Mouse (Mus musculus): ENCODE results near the gene Cryba4. TPM values are rescaled to one million over a fixed set of nuclear protein-coding genes. Genes with fewer than 3 reads are reported as not detected.

Cryba4 gene
- polyA plus RNA-seq, 1 experiment from 2014 or later, result 1.3 TPM

- H3K4me2 ChIP-seq (ENCODE audit: low read depth), result no peak overlapping the region
- H3K4me1 ChIP-seq (ENCODE audit: control insufficient read depth, insufficient read depth, low read length), result no peaks in the 10 kb centered on the region
- no peaks in the 10 kb centered on the region for H3K36me3 ChIP-seq (ENCODE audit: control insufficient read depth, insufficient read depth, low read length)
- 83% methylated on average over 9 of the region's 9 CpGs for WGBS
- no peak for DNase-seq (ENCODE audit: low spot score)
- no peak overlapping the region for H3K27ac ChIP-seq (ENCODE audit: low read depth, low read length)
- H3K9ac ChIP-seq (ENCODE audit: low read length), result no peak overlapping the region
- H3K27me3 ChIP-seq (ENCODE audit: control insufficient read depth, insufficient read depth, low read length), result no peaks in the 10 kb centered on the region
- H3K4me3 ChIP-seq (ENCODE audit: low read depth, low read length), result no peak overlapping the region
- H3K9me3 ChIP-seq (ENCODE audit: control insufficient read depth, low read length), result no peaks in the 10 kb centered on the region
- no peak for ATAC-seq (ENCODE audit: insufficient read depth, low FRiP score, low TSS enrichment)
These were observed 36.1 kb upstream of the Cryba4 start for GRCm38 (mm10) chr5:112288193-112289141.

GRCm38 (mm10) chr5:112287652-112288051 lies 35.3 kb upstream of the Cryba4 start:
- Histone ChIP-seq H3K36me3 (ENCODE audit: control insufficient read depth, insufficient read depth, low read length) (no peaks in the 10 kb centered on the region), H3K9ac (ENCODE audit: low read length) (no peak overlapping the region), H3K27ac (ENCODE audit: low read depth, low read length) (no peak overlapping the region), H3K4me2 (ENCODE audit: low read depth) (no peak overlapping the region), H3K4me3 (ENCODE audit: low read depth, low read length) (no peak overlapping the region), H3K9me3 (ENCODE audit: control insufficient read depth, low read length) (no peaks in the 10 kb centered on the region), H3K4me1 (ENCODE audit: control insufficient read depth, insufficient read depth, low read length) (no peaks in the 10 kb centered on the region), H3K27me3 (ENCODE audit: control insufficient read depth, insufficient read depth, low read length) (no peaks in the 10 kb centered on the region)
- WGBS, result 96% methylated on average over 2 of the region's 2 CpGs
- ATAC-seq (ENCODE audit: insufficient read depth, low FRiP score, low TSS enrichment), result no peak
- DNase-seq (ENCODE audit: low spot score), result no peak

GRCm38 (mm10) chr5:112286984-112287641 lies 34.8 kb upstream of the Cryba4 start:
- H3K4me2 ChIP-seq (ENCODE audit: low read depth), result no peak overlapping the region
- no peak overlapping the region for H3K9ac ChIP-seq (ENCODE audit: low read length)
- WGBS, result 85% methylated on average over 11 of the region's 11 CpGs
- DNase-seq (ENCODE audit: low spot score), result no peak
- H3K4me1 ChIP-seq (ENCODE audit: control insufficient read depth, insufficient read depth, low read length), result no peaks in the 10 kb centered on the region
- no peaks in the 10 kb centered on the region for H3K36me3 ChIP-seq (ENCODE audit: control insufficient read depth, insufficient read depth, low read length)
- H3K27me3 ChIP-seq (ENCODE audit: control insufficient read depth, insufficient read depth, low read length), result no peaks in the 10 kb centered on the region
- no peaks in the 10 kb centered on the region for H3K9me3 ChIP-seq (ENCODE audit: control insufficient read depth, low read length)
- no peak overlapping the region for H3K27ac ChIP-seq (ENCODE audit: low read depth, low read length)
- no peak for ATAC-seq (ENCODE audit: insufficient read depth, low FRiP score, low TSS enrichment)
- H3K4me3 ChIP-seq (ENCODE audit: low read depth, low read length), result no peak overlapping the region

- H3K27me3 ChIP-seq (ENCODE audit: control insufficient read depth, insufficient read depth, low read length), result no peaks in the 10 kb centered on the region
- WGBS, result 75% methylated on average over 2 of the region's 2 CpGs
- no peak overlapping the region for H3K4me3 ChIP-seq (ENCODE audit: low read depth, low read length)
- no peaks in the 10 kb centered on the region for H3K36me3 ChIP-seq (ENCODE audit: control insufficient read depth, insufficient read depth, low read length)
- H3K27ac ChIP-seq (ENCODE audit: low read depth, low read length), result no peak overlapping the region
- no peaks in the 10 kb centered on the region for H3K4me1 ChIP-seq (ENCODE audit: control insufficient read depth, insufficient read depth, low read length)
- H3K4me2 ChIP-seq (ENCODE audit: low read depth), result no peak overlapping the region
- no peak for ATAC-seq (ENCODE audit: insufficient read depth, low FRiP score, low TSS enrichment)
- DNase-seq (ENCODE audit: low spot score), result no peak
- H3K9me3 ChIP-seq (ENCODE audit: control insufficient read depth, low read length), result no peaks in the 10 kb centered on the region
- no peak overlapping the region for H3K9ac ChIP-seq (ENCODE audit: low read length)
These were observed 34.3 kb upstream of the Cryba4 start for GRCm38 (mm10) chr5:112286608-112286983.

GRCm38 (mm10) chr5:112285548-112286085 lies 33.3 kb upstream of the Cryba4 start:
- DNase-seq (ENCODE audit: low spot score) (no peak), ATAC-seq (ENCODE audit: insufficient read depth, low FRiP score, low TSS enrichment) (no peak)
- WGBS, result 94% methylated on average over 7 of the region's 7 CpGs
- Histone ChIP-seq H3K27me3 (ENCODE audit: control insufficient read depth, insufficient read depth, low read length) (no peaks in the 10 kb centered on the region), H3K4me3 (ENCODE audit: low read depth, low read length) (no peak overlapping the region), H3K4me1 (ENCODE audit: control insufficient read depth, insufficient read depth, low read length) (no peaks in the 10 kb centered on the region), H3K27ac (ENCODE audit: low read depth, low read length) (no peak overlapping the region), H3K9ac (ENCODE audit: low read length) (no peak overlapping the region), H3K9me3 (ENCODE audit: control insufficient read depth, low read length) (no peaks in the 10 kb centered on the region), H3K4me2 (ENCODE audit: low read depth) (no peak overlapping the region), H3K36me3 (ENCODE audit: control insufficient read depth, insufficient read depth, low read length) (no peaks in the 10 kb centered on the region)

GRCm38 (mm10) chr5:112284203-112284582 lies 31.9 kb upstream of the Cryba4 start:
- H3K9me3 ChIP-seq (ENCODE audit: control insufficient read depth, low read length), result no peaks in the 10 kb centered on the region
- ATAC-seq (ENCODE audit: insufficient read depth, low FRiP score, low TSS enrichment) (no peak), DNase-seq (ENCODE audit: low spot score) (no peak)
- 79% methylated on average over 6 of the region's 7 CpGs for WGBS
- H3K9ac ChIP-seq (ENCODE audit: low read length), result no peak overlapping the region
- H3K4me3 ChIP-seq (ENCODE audit: low read depth, low read length), result no peak overlapping the region
- no peak overlapping the region for H3K4me2 ChIP-seq (ENCODE audit: low read depth)
- no peaks in the 10 kb centered on the region for H3K27me3 ChIP-seq (ENCODE audit: control insufficient read depth, insufficient read depth, low read length)
- H3K36me3 ChIP-seq (ENCODE audit: control insufficient read depth, insufficient read depth, low read length), result no peaks in the 10 kb centered on the region
- no peaks in the 10 kb centered on the region for H3K4me1 ChIP-seq (ENCODE audit: control insufficient read depth, insufficient read depth, low read length)
- H3K27ac ChIP-seq (ENCODE audit: low read depth, low read length), result no peak overlapping the region

GRCm38 (mm10) chr5:112283543-112284202 lies 31.4 kb upstream of the Cryba4 start:
- DNase-seq (ENCODE audit: low spot score), result no peak
- Histone ChIP-seq H3K4me2 (ENCODE audit: low read depth) (no peak overlapping the region), H3K27me3 (ENCODE audit: control insufficient read depth, insufficient read depth, low read length) (no peaks in the 10 kb centered on the region), H3K27ac (ENCODE audit: low read depth, low read length) (no peak overlapping the region), H3K9ac (ENCODE audit: low read length) (no peak overlapping the region), H3K9me3 (ENCODE audit: control insufficient read depth, low read length) (no peaks in the 10 kb centered on the region), H3K36me3 (ENCODE audit: control insufficient read depth, insufficient read depth, low read length) (no peaks in the 10 kb centered on the region), H3K4me3 (ENCODE audit: low read depth, low read length) (no peak overlapping the region), H3K4me1 (ENCODE audit: control insufficient read depth, insufficient read depth, low read length) (no peaks in the 10 kb centered on the region)
- WGBS, result 78% methylated on average over 10 of the region's 10 CpGs
- no peak for ATAC-seq (ENCODE audit: insufficient read depth, low FRiP score, low TSS enrichment)

GRCm38 (mm10) chr5:112282780-112283482 lies 30.6 kb upstream of the Cryba4 start:
- WGBS, result 78% methylated on average over 9 of the region's 9 CpGs
- ATAC-seq (ENCODE audit: insufficient read depth, low FRiP score, low TSS enrichment) (no peak), DNase-seq (ENCODE audit: low spot score) (no peak)
- H3K36me3 ChIP-seq (ENCODE audit: control insufficient read depth, insufficient read depth, low read length), result no peaks in the 10 kb centered on the region
- H3K4me3 ChIP-seq (ENCODE audit: low read depth, low read length), result no peak overlapping the region
- H3K27ac ChIP-seq (ENCODE audit: low read depth, low read length), result no peak overlapping the region
- no peak overlapping the region for H3K9ac ChIP-seq (ENCODE audit: low read length)
- H3K4me2 ChIP-seq (ENCODE audit: low read depth), result no peak overlapping the region
- H3K9me3 ChIP-seq (ENCODE audit: control insufficient read depth, low read length), result no peaks in the 10 kb centered on the region
- no peaks in the 10 kb centered on the region for H3K27me3 ChIP-seq (ENCODE audit: control insufficient read depth, insufficient read depth, low read length)
- H3K4me1 ChIP-seq (ENCODE audit: control insufficient read depth, insufficient read depth, low read length), result no peaks in the 10 kb centered on the region

All from neural tube, embryonic 11.5 days (tissue).